Mouse (Mus musculus) midbrain, embryonic 13.5 days (tissue): ENCODE measurements around the gene Tbc1d32. TPM values are rescaled to one million over a fixed set of nuclear protein-coding genes. Genes with fewer than 3 reads are reported as not detected.

Source experiments
- ATAC-seq: fragments of 200-750 bp; cut with Nextera tagmentation; 2 replicates; pipeline ENCODE4 v1.8.0; 2017; ENCODE audit warnings: mild to moderate bottlenecking, moderate TSS enrichment, moderate library complexity
- H3K27ac ChIP-seq: fragments of 300-500 bp; sonication (generic); 2 replicates; pipeline ENCODE4 v1.5.1; 2015; ENCODE audit warnings: inconsistent platforms, mild to moderate bottlenecking, moderate library complexity
- H3K27me3 ChIP-seq: fragments of 300-500 bp; sonication (generic); 2 replicates; pipeline ENCODE4 v1.6.1; 2015; ENCODE audit warnings: mild to moderate bottlenecking, inconsistent platforms
- H3K36me3 ChIP-seq: fragments of 300-500 bp; sonication (generic); 2 replicates; pipeline ENCODE4 v1.6.1; 2015; ENCODE audit warnings: mild to moderate bottlenecking, inconsistent platforms
- H3K4me1 ChIP-seq: fragments of 300-500 bp; sonication (generic); replicated peaks from 2 replicates; pipeline ENCODE4 v1.6.1; 2015; ENCODE audit warnings: inconsistent platforms
- H3K4me2 ChIP-seq: fragments of 300-500 bp; sonication (generic); replicated peaks from 2 replicates; pipeline ENCODE4 v1.6.1; 2015; ENCODE audit warnings: moderate library complexity, mild to moderate bottlenecking, inconsistent platforms
- H3K4me3 ChIP-seq: fragments of 300-500 bp; sonication (generic); replicated peaks from 2 replicates; pipeline ENCODE4 v1.5.1; 2015; ENCODE audit warnings: mild to moderate bottlenecking, inconsistent platforms
- H3K9ac ChIP-seq: fragments of 300-500 bp; sonication (generic); replicated peaks from 2 replicates; pipeline ENCODE4 v1.6.1; 2015; ENCODE audit warnings: mild to moderate bottlenecking, inconsistent platforms
- H3K9me3 ChIP-seq: fragments of 300-500 bp; sonication (generic); 2 replicates; pipeline ENCODE4 v1.6.1; 2016; ENCODE audit warnings: mild to moderate bottlenecking, inconsistent platforms
- WGBS: fragments of 180-500 bp; shearing (Covaris S2); methylation state at CpG from one replicate; pipeline ENCODE4 v1.1.7; 2015; 5-methylcytosine and 5-hydroxymethylcytosine counted together
- polyA plus RNA-seq: library from polyadenylated mRNA; unstranded; fragments of >200 nt; fragmentation: Nextera tagmentation; extraction: Ambion mirVana; gene quantifications from 2 replicates; pipeline ENCODE4 v1.2.1, GENCODE M21; 2015

Gene Tbc1d32
- polyA plus RNA-seq, 1 experiment from 2014 or later, result 3.5 TPM

DNA sequence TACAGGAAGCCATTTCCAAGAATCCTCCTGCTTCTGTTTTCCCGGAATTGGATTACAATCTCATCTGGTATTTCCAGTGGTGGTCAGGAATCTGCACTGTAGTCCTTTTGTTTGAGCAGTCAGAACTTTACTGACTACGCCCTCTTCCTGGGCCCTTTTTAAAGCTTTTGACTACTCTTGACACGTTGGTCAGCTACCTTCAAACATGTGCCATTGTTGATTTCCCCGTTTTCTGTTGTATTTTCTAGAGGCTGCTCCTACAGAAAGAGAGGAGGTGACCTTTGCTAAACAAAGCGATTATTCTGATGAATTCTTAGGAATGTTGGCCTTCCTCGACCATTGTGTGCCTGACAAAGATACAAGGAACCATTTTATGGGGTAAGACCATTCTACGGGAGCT is 250.5 kb downstream of the Tbc1d32 start:
- Histone ChIP-seq H3K4me1 (no peaks in the 10 kb centered on the region), H3K27me3 (no peaks in the 10 kb centered on the region), H3K4me3 (no peak overlapping the region), H3K9me3 (no peaks in the 10 kb centered on the region), H3K4me2 (no peak overlapping the region), H3K27ac (no peak overlapping the region), H3K36me3 (no peaks in the 10 kb centered on the region), H3K9ac (no peak overlapping the region)
- ATAC-seq, result no peak
- 68% methylated on average over 7 of the region's 7 CpGs for WGBS

Other genes starting within 250 kb of the Tbc1d32 start
- gene Msl3l2, start 121.8 kb downstream of the Tbc1d32 start, polyA plus RNA-seq, result 9.6 and 10.1 TPM in 2 replicates
- gene Gja1, start 148.6 kb upstream of the Tbc1d32 start, polyA plus RNA-seq, result 80.5 and 86.7 TPM in 2 replicates